Mouse (Mus musculus) limb, embryonic 13.5 days (tissue): Measurements from ENCODE around the gene 4921539E11Rik. TPM values are rescaled to one million over a fixed set of nuclear protein-coding genes. Genes with fewer than 3 reads are reported as not detected.

Experiments used
- ATAC-seq: fragments of 200-750 bp; cut with Nextera tagmentation; 2 replicates; pipeline ENCODE4 v1.8.0; 2017; ENCODE audit warnings: low read depth, moderate number of reproducible peaks, moderate TSS enrichment; ENCODE audit not compliant: low FRiP score
- H3K27ac ChIP-seq: fragments of 300-500 bp; sonication (generic); 2 replicates; pipeline ENCODE4 v1.5.1; 2015; ENCODE audit warnings: inconsistent platforms, mild to moderate bottlenecking, moderate library complexity
- H3K27me3 ChIP-seq: fragments of 300-500 bp; sonication (generic); 2 replicates; pipeline ENCODE4 v1.6.1; 2015; ENCODE audit warnings: mild to moderate bottlenecking, inconsistent platforms
- H3K36me3 ChIP-seq: fragments of 300-500 bp; sonication (generic); 2 replicates; pipeline ENCODE4 v1.6.1; 2015; ENCODE audit warnings: inconsistent platforms, mild to moderate bottlenecking, moderate library complexity
- H3K4me1 ChIP-seq: fragments of 300-500 bp; sonication (generic); 2 replicates; pipeline ENCODE4 v1.6.1; 2015; ENCODE audit warnings: inconsistent platforms
- H3K4me2 ChIP-seq: fragments of 300-500 bp; sonication (generic); replicated peaks from 2 replicates; pipeline ENCODE4 v1.6.1; 2015; ENCODE audit warnings: inconsistent platforms, mild to moderate bottlenecking, moderate library complexity
- H3K4me3 ChIP-seq: fragments of 300-500 bp; sonication (generic); 2 replicates; pipeline ENCODE4 v1.5.1; 2015; ENCODE audit warnings: moderate library complexity, mild to moderate bottlenecking, inconsistent platforms
- H3K9ac ChIP-seq: fragments of 300-500 bp; sonication (generic); 2 replicates; pipeline ENCODE4 v1.6.1; 2015; ENCODE audit warnings: mild to moderate bottlenecking, inconsistent platforms
- H3K9me3 ChIP-seq: fragments of 300-500 bp; sonication (generic); 2 replicates; pipeline ENCODE4 v1.6.1; 2016; ENCODE audit warnings: inconsistent platforms
- WGBS: fragments of 180-500 bp; shearing (Covaris S2); methylation state at CpG from one replicate; pipeline ENCODE4 v1.1.7; 2015; 5-methylcytosine and 5-hydroxymethylcytosine counted together
- polyA plus RNA-seq: library from polyadenylated mRNA; unstranded; fragments of >200 nt; fragmentation: Nextera tagmentation; extraction: Ambion mirVana; gene quantifications from 2 replicates; pipeline ENCODE4 v1.2.1, GENCODE M21; 2015

The 4921539E11Rik gene
- not detected in 2 replicates for polyA plus RNA-seq

- H3K4me2 ChIP-seq = no peak within 1 kb of the TSS
- 68% methylated on average over 2 of the region's 2 CpGs for WGBS
- no peaks in the 10 kb centered on the region for H3K36me3 ChIP-seq
- no peak within 1 kb of the TSS for H3K27ac ChIP-seq
- no peak within 1 kb of the TSS for H3K9ac ChIP-seq
- no peaks in the 10 kb centered on the region for H3K9me3 ChIP-seq
- H3K4me1 ChIP-seq = no peaks in the 10 kb centered on the region
- no peaks in the 10 kb centered on the region for H3K27me3 ChIP-seq
- no peak within 1 kb of the TSS for H3K4me3 ChIP-seq
- no peak for ATAC-seq
Observed at GRCm38 (mm10) chr4:103290763-103291162, at the start of gene 4921539E11Rik. 4921539E11Rik (minus strand) TSS chr4:103290863.

GRCm38 (mm10) chr4:103335134-103335533, 44.5 kb upstream of the 4921539E11Rik start:
- H3K9me3 ChIP-seq = no peaks in the 10 kb centered on the region
- WGBS = 83% methylated on average over 5 of the region's 5 CpGs
- H3K4me1 ChIP-seq = no peaks in the 10 kb centered on the region
- no peak overlapping the region for H3K27ac ChIP-seq
- H3K36me3 ChIP-seq = peaks cover 16% of the 10 kb centered on the region
- H3K4me3 ChIP-seq = no peak overlapping the region
- H3K4me2 ChIP-seq = no peak overlapping the region
- ATAC-seq = no peak
- no peaks in the 10 kb centered on the region for H3K27me3 ChIP-seq
- H3K9ac ChIP-seq = no peak overlapping the region

- Histone ChIP-seq H3K4me1 (no peaks in the 10 kb centered on the region), H3K36me3 (peaks cover 16% of the 10 kb centered on the region), H3K9me3 (no peaks in the 10 kb centered on the region), H3K4me2 (no peak overlapping the region), H3K27me3 (no peaks in the 10 kb centered on the region), H3K9ac (no peak overlapping the region), H3K27ac (no peak overlapping the region), H3K4me3 (no peak overlapping the region)
- WGBS = 79% methylated on average over 6 of the region's 6 CpGs
- no peak for ATAC-seq
Observed at GRCm38 (mm10) chr4:103329348-103329747, 38.7 kb upstream of the 4921539E11Rik start.

- no peak overlapping the region for H3K4me2 ChIP-seq
- peaks cover 7% of the 10 kb centered on the region for H3K36me3 ChIP-seq
- no peak overlapping the region for H3K4me3 ChIP-seq
- H3K9ac ChIP-seq = no peak overlapping the region
- no peaks in the 10 kb centered on the region for H3K9me3 ChIP-seq
- 75% methylated on average over 3 of the region's 3 CpGs for WGBS
- no peaks in the 10 kb centered on the region for H3K4me1 ChIP-seq
- H3K27ac ChIP-seq = no peak overlapping the region
- H3K27me3 ChIP-seq = no peaks in the 10 kb centered on the region
- no peak for ATAC-seq
Observed at GRCm38 (mm10) chr4:103326994-103327393, 36.3 kb upstream of the 4921539E11Rik start.

- WGBS = 75% methylated on average over 17 of the region's 17 CpGs
Observed at GRCm38 (mm10) chr4:103324688-103325451, 34.2 kb upstream of the 4921539E11Rik start.

GRCm38 (mm10) chr4:103321461-103321860, 30.8 kb upstream of the 4921539E11Rik start:
- no peaks in the 10 kb centered on the region for H3K4me1 ChIP-seq
- no peak overlapping the region for H3K4me3 ChIP-seq
- H3K27me3 ChIP-seq = no peaks in the 10 kb centered on the region
- no peaks in the 10 kb centered on the region for H3K9me3 ChIP-seq
- no peak overlapping the region for H3K27ac ChIP-seq
- H3K9ac ChIP-seq = no peak overlapping the region
- no peak for ATAC-seq
- peaks cover 7% of the 10 kb centered on the region; the same call in 1 of the 2 replicates for H3K36me3 ChIP-seq
- WGBS = 72% methylated on average over 6 of the region's 6 CpGs
- no peak overlapping the region for H3K4me2 ChIP-seq

More at GRCm38 (mm10) chr4:103324688-103325451, 34.2 kb upstream of the 4921539E11Rik start:
- Histone ChIP-seq H3K27me3 (no peaks in the 10 kb centered on the region), H3K4me3 (no peak overlapping the region), H3K36me3 (peaks cover 3% of the 10 kb centered on the region; the same call in 1 of the 2 replicates), H3K4me2 (no peak overlapping the region), H3K4me1 (no peaks in the 10 kb centered on the region), H3K9me3 (no peaks in the 10 kb centered on the region), H3K9ac (no peak overlapping the region), H3K27ac (no peak overlapping the region)
- peak; percentile 51; the same call in 1 of the 2 replicates for ATAC-seq

GRCm38 (mm10) chr4:103315861-103316260, 25.2 kb upstream of the 4921539E11Rik start:
- ATAC-seq = no peak
- H3K36me3 ChIP-seq = 0 out of 2 replicates have a peak, but pooled peaks cover 4% of the 10 kb centered on the region
- no peaks in the 10 kb centered on the region for H3K27me3 ChIP-seq
- 84% methylated on average over 4 of the region's 4 CpGs for WGBS
- no peaks in the 10 kb centered on the region for H3K9me3 ChIP-seq
- H3K4me2 ChIP-seq = no peak overlapping the region
- no peak overlapping the region for H3K27ac ChIP-seq
- H3K4me1 ChIP-seq = peaks cover 6% of the 10 kb centered on the region
- no peak overlapping the region for H3K9ac ChIP-seq
- H3K4me3 ChIP-seq = no peak overlapping the region

GRCm38 (mm10) chr4:103314526-103314910, 23.9 kb upstream of the 4921539E11Rik start:
- 46% methylated on average over 3 of the region's 3 CpGs for WGBS
- H3K9ac ChIP-seq = peak overlapping the region; percentile 87; the same call in 1 of the 2 replicates
- no peaks in the 10 kb centered on the region for H3K9me3 ChIP-seq
- peak overlapping the region; percentile 61 for H3K4me2 ChIP-seq
- peaks cover 6% of the 10 kb centered on the region for H3K4me1 ChIP-seq
- H3K27ac ChIP-seq = no peak overlapping the region
- no peaks in the 10 kb centered on the region for H3K27me3 ChIP-seq
- peak overlapping the region; percentile 61 for H3K4me3 ChIP-seq
- H3K36me3 ChIP-seq = 0 out of 2 replicates have a peak, but pooled peaks cover 4% of the 10 kb centered on the region
- no peak for ATAC-seq

- peak within 1 kb of the TSS; percentile 61 for H3K4me3 ChIP-seq
- H3K9me3 ChIP-seq = no peaks in the 10 kb centered on the region
- peak; percentile 99 for ATAC-seq
- no peaks in the 10 kb centered on the region for H3K36me3 ChIP-seq
- H3K27ac ChIP-seq = peak within 1 kb of the TSS; percentile 96
- WGBS = under 1% methylated on average over 55 of the region's 61 CpGs
- peak within 1 kb of the TSS; percentile 87 for H3K9ac ChIP-seq
- peak within 1 kb of the TSS; percentile 61 for H3K4me2 ChIP-seq
- no peaks in the 10 kb centered on the region for H3K27me3 ChIP-seq
- peaks cover 6% of the 10 kb centered on the region for H3K4me1 ChIP-seq
Observed at GRCm38 (mm10) chr4:103313587-103314525, 23.2 kb upstream of the 4921539E11Rik start, which contains the start of gene Oma1. Oma1 (plus strand) TSS chr4:103313812.

- no peaks in the 10 kb centered on the region for H3K4me1 ChIP-seq
- H3K4me3 ChIP-seq = no peak overlapping the region
- no peak for ATAC-seq
- H3K27ac ChIP-seq = no peak overlapping the region
- H3K36me3 ChIP-seq = no peaks in the 10 kb centered on the region
- no peaks in the 10 kb centered on the region for H3K27me3 ChIP-seq
- no peak overlapping the region for H3K9ac ChIP-seq
- H3K9me3 ChIP-seq = no peaks in the 10 kb centered on the region
- 83% methylated on average over 1 of the region's 1 CpGs for WGBS
- H3K4me2 ChIP-seq = no peak overlapping the region
Observed at GRCm38 (mm10) chr4:103303851-103304250, 13.2 kb upstream of the 4921539E11Rik start.

GRCm38 (mm10) chr4:103299342-103299741, 8.7 kb upstream of the 4921539E11Rik start:
- no peak for ATAC-seq
- Histone ChIP-seq H3K4me2 (0 out of 2 replicates have a peak overlapping the region, but pooled peaks have one; percentile 5), H3K27me3 (no peaks in the 10 kb centered on the region), H3K9ac (no peak overlapping the region), H3K27ac (no peak overlapping the region), H3K4me3 (no peak overlapping the region), H3K9me3 (no peaks in the 10 kb centered on the region), H3K4me1 (no peaks in the 10 kb centered on the region), H3K36me3 (no peaks in the 10 kb centered on the region)
- WGBS = 59% methylated on average over 10 of the region's 10 CpGs

- WGBS = 81% methylated on average over 7 of the region's 7 CpGs
- ATAC-seq = no peak
- Histone ChIP-seq H3K36me3 (no peaks in the 10 kb centered on the region), H3K4me3 (no peak overlapping the region), H3K4me1 (no peaks in the 10 kb centered on the region), H3K27ac (no peak overlapping the region), H3K9me3 (no peaks in the 10 kb centered on the region), H3K9ac (no peak overlapping the region), H3K27me3 (no peaks in the 10 kb centered on the region), H3K4me2 (no peak overlapping the region)
Observed at GRCm38 (mm10) chr4:103288342-103288741, 2.3 kb downstream of the 4921539E11Rik start.
